Mouse (Mus musculus): ENCODE data around the gene Zfyve1. TPM values are rescaled to one million over a fixed set of nuclear protein-coding genes. Genes with fewer than 3 reads are reported as not detected.

Zfyve1 gene
- total RNA-seq, 2 experiments from 2014 or later: 20.0 to 20.1 TPM

DNA sequence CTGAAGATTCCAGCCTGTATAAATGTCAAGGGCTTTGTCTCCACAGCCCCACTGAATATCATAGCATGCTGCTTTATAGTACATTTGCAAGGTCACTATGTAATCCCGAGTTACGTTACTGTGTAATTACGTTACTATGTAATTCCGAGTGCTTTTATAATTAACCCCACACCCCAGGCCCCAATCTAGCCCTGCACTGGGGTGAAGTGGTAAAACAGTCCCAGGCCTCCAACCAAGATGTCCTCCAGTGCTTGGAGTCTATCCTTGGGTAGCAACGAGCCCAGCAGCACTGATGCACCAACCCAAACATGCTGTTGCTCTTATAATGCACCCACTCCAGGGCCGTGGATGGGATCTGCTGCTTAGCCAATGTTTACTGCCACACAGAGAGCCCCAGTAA, 74.0 kb downstream of the Zfyve1 start:
- DNase-seq: no peak

GRCm38 (mm10) chr12:83521083-83521482, 75.9 kb downstream of the Zfyve1 start:
- DNase-seq: no peak

DNA sequence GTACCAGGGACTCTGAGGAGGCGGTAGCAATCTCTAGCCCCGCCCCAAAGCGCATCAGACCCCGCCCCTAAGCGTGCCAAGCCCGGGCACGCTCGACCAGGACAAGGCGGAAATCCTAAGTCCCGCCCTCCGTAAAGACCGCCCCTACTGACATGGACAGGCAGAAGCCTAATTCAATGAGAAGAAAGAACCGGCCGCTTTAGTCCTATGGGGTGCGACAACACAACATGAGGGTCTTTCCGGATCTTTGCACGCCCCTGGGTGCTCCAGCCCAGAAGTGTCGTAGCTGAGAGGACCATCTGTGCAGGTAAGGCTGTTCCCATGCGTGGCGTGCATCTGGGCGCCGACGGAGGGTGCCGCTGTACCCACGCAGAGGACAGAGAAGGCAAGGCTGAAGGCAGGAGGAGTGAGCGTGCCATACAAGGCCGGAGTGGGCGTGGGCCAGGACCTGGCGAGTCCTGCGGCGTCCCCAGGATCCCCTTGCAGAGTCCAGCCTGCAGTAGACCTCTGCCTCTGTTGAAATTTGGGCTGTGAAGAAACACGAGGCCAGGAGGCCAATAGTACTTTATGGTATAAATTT, 76.6 kb downstream of the Zfyve1 start, which contains the start of gene Dcaf4:
TSS of gene Dcaf4 (plus strand) at position 156 of the 580 bp plus-strand sequence.
- peak; percentile 99 for DNase-seq

GRCm38 (mm10) chr12:83517580-83517979, 79.4 kb downstream of the Zfyve1 start:
- DNase-seq: no peak

DNA sequence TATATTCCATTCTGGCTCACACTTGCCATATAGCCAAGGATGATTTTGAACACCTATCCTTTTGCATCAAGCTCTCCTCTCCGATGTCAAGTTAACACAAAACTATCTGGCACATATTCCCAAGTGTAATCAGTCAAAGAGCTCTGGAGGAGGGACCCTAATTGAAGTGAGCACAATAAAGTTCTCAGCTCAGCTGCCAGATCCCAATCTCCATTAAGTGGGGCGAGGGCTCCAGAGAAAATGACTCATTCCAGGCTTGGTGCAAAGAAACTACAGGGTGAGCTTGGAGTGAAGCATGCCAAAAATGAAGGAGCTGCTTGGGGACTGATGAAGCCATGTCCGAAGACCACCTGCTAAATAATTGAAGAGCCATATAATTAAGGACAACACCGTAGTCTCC, 82.8 kb downstream of the Zfyve1 start:
- no peak for DNase-seq

DNA sequence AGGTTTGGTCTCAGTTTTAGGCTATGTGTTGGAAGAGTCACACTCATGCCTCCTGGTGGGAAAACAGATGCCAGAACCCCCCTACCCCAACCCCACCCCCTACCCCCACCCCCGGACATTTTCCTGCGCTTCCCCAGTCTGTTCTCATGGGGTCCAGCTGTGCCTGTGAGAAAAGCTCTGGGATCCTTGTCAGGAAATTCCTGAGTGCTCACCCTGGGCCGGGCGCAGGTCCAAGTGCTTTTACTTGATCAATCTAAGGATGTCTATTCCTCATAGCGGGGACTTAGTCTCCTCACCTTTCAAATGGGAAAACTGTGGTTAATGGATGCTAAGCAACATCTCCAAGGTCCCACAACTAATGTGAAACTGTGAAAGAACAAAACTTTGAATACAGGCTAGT, 83.8 kb downstream of the Zfyve1 start:
- DNase-seq: peak; percentile 51

GRCm38 (mm10) chr12:83512783-83513182, 84.2 kb downstream of the Zfyve1 start:
- no peak for DNase-seq

GRCm38 (mm10) chr12:83510586-83510985, 86.4 kb downstream of the Zfyve1 start:
- no peak for DNase-seq

GRCm38 (mm10) chr12:83506543-83506942, 90.5 kb downstream of the Zfyve1 start:
- no peak for DNase-seq

- peak; percentile 74 for DNase-seq
Observed at GRCm38 (mm10) chr12:83502190-83502589, 94.8 kb downstream of the Zfyve1 start.

DNA sequence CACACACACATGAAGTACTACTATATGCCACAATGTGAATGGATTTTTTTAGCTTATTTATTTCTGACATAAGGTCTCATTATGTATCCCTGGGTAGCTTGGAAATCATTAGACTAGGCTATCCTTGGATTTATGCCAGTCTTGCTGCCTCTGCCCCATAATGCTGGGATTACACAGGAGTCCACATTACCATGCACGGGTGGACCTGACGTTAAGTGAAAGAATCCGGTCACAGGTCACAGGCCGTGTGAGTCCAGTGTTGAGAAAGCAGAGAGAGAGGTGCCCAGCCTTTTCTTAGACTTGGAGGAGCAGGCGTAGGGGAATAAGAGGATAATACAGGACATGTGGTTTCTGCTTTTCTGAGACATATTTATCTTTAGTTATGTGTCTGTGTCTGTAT, 97.8 kb downstream of the Zfyve1 start:
- DNase-seq: no peak

- DNase-seq: no peak
Observed at GRCm38 (mm10) chr12:83497959-83498358, 99.1 kb downstream of the Zfyve1 start.

GRCm38 (mm10) chr12:83496736-83497135, 100.3 kb downstream of the Zfyve1 start:
- no peak for DNase-seq

Other genes with a start within 250 kb of the Zfyve1 start
- 10 to 100 TPM; 19.6 to 20.2 TPM for gene Dpf3, start 109.5 kb downstream of the Zfyve1 start, total RNA-seq (2021)
- 10 to 100 TPM; 15.9 to 16.6 TPM for gene Dcaf4, start 76.8 kb downstream of the Zfyve1 start, total RNA-seq (2021)
- gene Rbm25, start 34.0 kb upstream of the Zfyve1 start, total RNA-seq (2021): 10 to 100 TPM; 90.4 to 94.1 TPM
- 10 to 100 TPM; 43.7 to 44.7 TPM for gene Psen1, start 90.9 kb upstream of the Zfyve1 start, total RNA-seq (2021)
- 10 to 100 TPM; 13.2 to 15.7 TPM for gene Papln, start 166.4 kb upstream of the Zfyve1 start, total RNA-seq (2021)

Measured in heart, postnatal 4 days (tissue).